Mouse (Mus musculus) limb, embryonic 15.5 days (tissue): ENCODE results near the gene Ccdc34. TPM values are rescaled to one million over a fixed set of nuclear protein-coding genes. Genes with fewer than 3 reads are reported as not detected.

Experiments
- ATAC-seq: fragments of 200-750 bp; cut with Nextera tagmentation; 2 replicates; pipeline ENCODE4 v1.8.0; 2017; ENCODE audit warnings: low read depth, moderate TSS enrichment; ENCODE audit not compliant: insufficient number of reproducible peaks, low FRiP score, low TSS enrichment
- H3K27ac ChIP-seq: fragments of 300-500 bp; sonication (generic); 2 replicates; pipeline ENCODE4 v1.5.1; 2015; ENCODE audit warnings: moderate library complexity, mild to moderate bottlenecking, inconsistent platforms
- H3K27me3 ChIP-seq: fragments of 300-500 bp; sonication (generic); 2 replicates; pipeline ENCODE4 v1.6.1; 2015; ENCODE audit warnings: inconsistent platforms
- H3K36me3 ChIP-seq: fragments of 300-500 bp; sonication (generic); 2 replicates; pipeline ENCODE4 v1.6.1; 2015; ENCODE audit warnings: inconsistent platforms
- H3K4me1 ChIP-seq: fragments of 300-500 bp; sonication (generic); 2 replicates; pipeline ENCODE4 v1.6.1; 2015; ENCODE audit warnings: inconsistent platforms
- H3K4me2 ChIP-seq: fragments of 300-500 bp; sonication (generic); 2 replicates; pipeline ENCODE4 v1.6.1; 2015; ENCODE audit warnings: mild to moderate bottlenecking, inconsistent platforms
- H3K4me3 ChIP-seq: fragments of 300-500 bp; sonication (generic); 2 replicates; pipeline ENCODE4 v1.5.1; 2015; ENCODE audit warnings: mild to moderate bottlenecking, inconsistent platforms
- H3K9ac ChIP-seq: fragments of 300-500 bp; sonication (generic); 2 replicates; pipeline ENCODE4 v1.6.1; 2015; ENCODE audit warnings: inconsistent platforms
- H3K9me3 ChIP-seq: fragments of 300-500 bp; sonication (generic); 2 replicates; pipeline ENCODE4 v1.6.1; 2016; ENCODE audit warnings: inconsistent platforms
- whole genome bisulfite sequencing: fragments of 180-500 bp; shearing (Covaris S2); methylation state at CpG from one replicate; pipeline ENCODE4 v1.1.7; 2015; 5-methylcytosine and 5-hydroxymethylcytosine counted together
- polyA plus RNA-seq: library from polyadenylated mRNA; unstranded; fragments of >200 nt; fragmentation: Nextera tagmentation; extraction: Ambion mirVana; gene quantifications from 2 replicates; pipeline ENCODE4 v1.2.1, GENCODE M21; 2015

The Ccdc34 gene
- polyA plus RNA-seq, 1 experiment from 2014 or later = 38.5 TPM

DNA sequence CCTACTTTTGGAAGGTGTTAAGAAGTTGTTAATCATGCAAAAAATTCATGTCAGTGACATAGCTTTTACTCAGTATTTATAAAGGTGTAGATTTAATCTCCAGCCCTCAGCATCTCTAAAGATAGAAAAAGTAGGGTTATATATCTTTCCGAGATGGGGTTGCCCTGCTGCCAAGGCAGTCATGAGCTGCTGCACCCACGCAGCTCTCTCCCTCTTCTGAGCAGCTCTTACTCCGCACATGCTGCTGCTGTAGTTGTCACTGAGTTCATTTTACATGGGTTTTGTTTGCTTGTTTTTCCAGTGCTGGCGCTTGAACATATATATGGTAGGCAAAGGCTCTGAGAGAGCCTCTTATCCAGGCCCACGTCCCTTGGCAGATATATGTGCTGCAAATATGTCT, 20.7 kb downstream of the Ccdc34 start:
- 68% methylated on average over 5 of the region's 5 CpGs for WGBS
- H3K27ac ChIP-seq = no peak overlapping the region; the same call in 1 of the 2 replicates
- no peak for ATAC-seq

DNA sequence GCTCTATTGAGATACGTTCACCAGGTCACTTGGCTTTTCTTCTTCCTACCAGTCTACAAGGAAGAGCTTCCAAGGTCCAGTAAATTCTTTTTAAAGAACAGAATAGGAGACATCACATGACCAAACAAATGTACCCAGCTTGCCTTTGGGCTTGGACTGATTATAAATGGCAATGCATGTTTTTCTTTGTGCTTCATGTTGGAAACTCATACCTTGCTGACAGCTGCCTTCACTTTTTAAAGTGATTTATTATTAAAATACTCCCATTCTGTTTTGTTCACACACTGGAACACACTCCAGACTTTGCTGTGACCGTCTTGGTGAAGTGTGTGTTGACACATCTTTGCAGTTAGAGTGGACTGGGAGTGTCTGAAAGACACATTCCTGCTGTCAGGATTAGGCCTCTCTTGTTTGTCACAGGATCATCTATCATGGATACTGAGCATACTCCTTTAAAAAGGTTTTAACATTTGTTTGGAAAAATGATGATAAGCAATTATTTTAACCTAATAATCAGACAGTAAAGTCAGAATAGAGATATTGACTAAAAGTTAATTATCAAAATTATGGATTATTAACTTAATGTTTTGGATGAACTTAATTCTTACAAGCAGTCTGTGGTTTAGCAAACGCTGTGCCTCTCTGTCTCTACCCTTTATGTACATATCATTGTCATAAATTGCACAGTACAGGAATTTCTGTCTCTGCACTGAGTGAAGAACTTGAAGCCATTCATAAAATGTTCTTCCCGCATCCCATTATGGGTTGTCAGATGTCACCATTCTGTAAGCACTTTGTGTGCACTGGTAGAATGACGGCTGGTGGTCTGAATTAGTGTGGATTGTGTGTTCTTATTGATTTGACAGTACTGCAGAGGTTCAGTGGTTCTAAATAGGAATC, 25.5 kb downstream of the Ccdc34 start:
- Histone ChIP-seq H3K27ac (no peak overlapping the region), H3K4me1 (peaks cover 5% of the 10 kb centered on the region; the same call in 1 of the 2 replicates), H3K4me2 (no peak overlapping the region), H3K4me3 (no peak overlapping the region), H3K9me3 (no peaks in the 10 kb centered on the region), H3K36me3 (no peaks in the 10 kb centered on the region), H3K9ac (no peak overlapping the region), H3K27me3 (no peaks in the 10 kb centered on the region)
- ATAC-seq = no peak
- 60% methylated on average over 5 of the region's 5 CpGs for WGBS

More for the DNA sequence above, 20.7 kb downstream of the Ccdc34 start:
- no peaks in the 10 kb centered on the region for H3K9me3 ChIP-seq
- peaks cover 10% of the 10 kb centered on the region for H3K4me1 ChIP-seq
- no peaks in the 10 kb centered on the region for H3K27me3 ChIP-seq
- H3K9ac ChIP-seq = no peak overlapping the region
- no peak overlapping the region for H3K4me2 ChIP-seq
- 0 out of 2 replicates have a peak, but pooled peaks cover 5% of the 10 kb centered on the region for H3K36me3 ChIP-seq
- no peak overlapping the region for H3K4me3 ChIP-seq

DNA sequence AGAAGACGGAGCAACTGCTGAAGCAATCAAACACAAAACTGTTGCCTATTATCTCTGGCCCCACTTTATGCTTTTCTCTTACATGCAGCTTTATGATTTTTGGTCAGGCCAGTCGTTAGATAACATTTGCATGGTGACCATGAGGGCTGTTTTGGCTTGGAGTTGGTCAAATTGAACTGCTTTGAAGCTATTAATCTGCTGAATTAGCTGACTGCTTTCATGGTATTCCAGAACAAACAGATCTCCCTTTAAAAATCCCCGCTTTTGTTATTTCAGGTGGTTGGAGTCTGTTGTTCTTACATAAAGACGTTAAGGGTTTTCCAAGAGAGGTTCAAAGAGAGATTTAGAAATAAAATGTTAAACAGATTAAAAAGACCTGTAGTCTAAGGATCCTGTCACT, 40.8 kb downstream of the Ccdc34 start:
- Histone ChIP-seq H3K27ac (0 out of 2 replicates have a peak overlapping the region, but pooled peaks have one; percentile 33), H3K27me3 (no peaks in the 10 kb centered on the region), H3K36me3 (no peaks in the 10 kb centered on the region), H3K4me3 (no peak overlapping the region), H3K9me3 (no peaks in the 10 kb centered on the region), H3K4me2 (no peak overlapping the region), H3K4me1 (no peaks in the 10 kb centered on the region), H3K9ac (no peak overlapping the region)
- no peak for ATAC-seq
- 54% methylated on average over 4 of the region's 4 CpGs for WGBS

DNA sequence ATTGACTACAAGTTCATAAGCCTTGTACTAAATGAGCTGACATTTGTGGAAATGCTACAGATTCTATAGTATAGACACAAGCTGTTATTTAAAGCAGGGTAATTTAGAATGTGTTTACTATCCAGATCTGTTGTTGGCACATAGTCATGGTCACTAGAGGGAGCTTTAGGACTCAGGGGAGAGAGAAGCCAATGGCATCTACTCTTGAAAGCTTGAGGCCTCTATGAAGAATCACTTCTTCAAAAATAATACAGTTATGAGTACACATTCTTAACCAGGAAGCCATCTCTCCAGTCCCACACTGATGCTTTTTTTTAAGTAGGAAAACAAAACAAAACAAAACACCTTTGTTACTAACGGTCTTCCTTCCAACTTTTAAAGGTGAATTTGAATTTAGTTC, 45.5 kb downstream of the Ccdc34 start:
- H3K4me1 ChIP-seq = no peaks in the 10 kb centered on the region
- no peak overlapping the region for H3K9ac ChIP-seq
- no peak overlapping the region for H3K27ac ChIP-seq
- H3K4me3 ChIP-seq = no peak overlapping the region
- no peaks in the 10 kb centered on the region for H3K36me3 ChIP-seq
- H3K27me3 ChIP-seq = no peaks in the 10 kb centered on the region
- no peak overlapping the region for H3K4me2 ChIP-seq
- H3K9me3 ChIP-seq = no peaks in the 10 kb centered on the region
- WGBS = 83% methylated on average over 1 of the region's 1 CpGs
- no peak for ATAC-seq

DNA sequence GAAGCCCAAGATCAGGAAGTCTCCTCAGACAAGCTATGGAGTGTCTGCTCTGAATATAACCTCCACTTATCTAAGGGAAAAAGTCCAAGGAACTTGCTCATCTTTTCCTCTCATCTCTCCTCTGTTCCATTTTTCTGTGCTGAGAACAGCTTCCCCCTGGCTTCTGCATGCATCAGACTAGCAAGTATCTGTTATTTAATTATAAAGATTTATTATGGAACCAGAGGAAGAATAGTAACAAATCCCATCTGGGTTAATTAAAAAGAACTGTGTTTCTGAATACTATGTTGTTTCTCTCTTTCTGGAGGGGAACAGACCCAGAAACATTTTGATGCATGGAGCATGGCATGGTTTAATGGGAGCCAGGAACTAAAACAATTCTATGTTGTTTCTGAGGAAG, 51.3 kb downstream of the Ccdc34 start:
- Histone ChIP-seq H3K4me1 (no peaks in the 10 kb centered on the region), H3K27ac (no peak overlapping the region), H3K27me3 (no peaks in the 10 kb centered on the region), H3K4me3 (no peak overlapping the region), H3K36me3 (no peaks in the 10 kb centered on the region), H3K9me3 (no peaks in the 10 kb centered on the region), H3K4me2 (no peak overlapping the region), H3K9ac (no peak overlapping the region)
- no peak for ATAC-seq

DNA sequence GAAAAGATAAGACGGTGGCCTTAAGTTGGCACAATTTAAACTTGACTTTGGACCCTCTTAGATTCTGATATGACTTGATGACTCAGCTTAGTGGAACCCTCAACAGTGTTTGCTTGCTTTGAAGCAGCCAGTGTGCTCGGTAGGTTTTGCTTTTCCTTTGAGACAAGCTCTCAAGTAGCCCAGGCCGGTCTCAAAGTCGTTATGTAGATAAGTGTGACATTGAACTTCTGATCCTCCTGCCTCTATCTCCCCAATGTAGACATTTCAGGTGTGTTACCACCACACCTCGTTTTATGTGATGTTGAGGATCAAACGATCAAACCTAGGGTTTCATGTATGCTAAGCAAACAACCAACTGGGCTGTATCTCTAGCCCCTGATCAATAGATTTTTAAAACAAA, 55.4 kb downstream of the Ccdc34 start:
- Histone ChIP-seq H3K27ac (no peak overlapping the region), H3K4me3 (no peak overlapping the region), H3K9ac (no peak overlapping the region), H3K36me3 (no peaks in the 10 kb centered on the region), H3K27me3 (no peaks in the 10 kb centered on the region), H3K4me1 (0 out of 2 replicates have a peak, but pooled peaks cover under 1% of the 10 kb centered on the region), H3K9me3 (no peaks in the 10 kb centered on the region), H3K4me2 (no peak overlapping the region)
- WGBS = 83% methylated on average over 6 of the region's 6 CpGs
- no peak for ATAC-seq

DNA sequence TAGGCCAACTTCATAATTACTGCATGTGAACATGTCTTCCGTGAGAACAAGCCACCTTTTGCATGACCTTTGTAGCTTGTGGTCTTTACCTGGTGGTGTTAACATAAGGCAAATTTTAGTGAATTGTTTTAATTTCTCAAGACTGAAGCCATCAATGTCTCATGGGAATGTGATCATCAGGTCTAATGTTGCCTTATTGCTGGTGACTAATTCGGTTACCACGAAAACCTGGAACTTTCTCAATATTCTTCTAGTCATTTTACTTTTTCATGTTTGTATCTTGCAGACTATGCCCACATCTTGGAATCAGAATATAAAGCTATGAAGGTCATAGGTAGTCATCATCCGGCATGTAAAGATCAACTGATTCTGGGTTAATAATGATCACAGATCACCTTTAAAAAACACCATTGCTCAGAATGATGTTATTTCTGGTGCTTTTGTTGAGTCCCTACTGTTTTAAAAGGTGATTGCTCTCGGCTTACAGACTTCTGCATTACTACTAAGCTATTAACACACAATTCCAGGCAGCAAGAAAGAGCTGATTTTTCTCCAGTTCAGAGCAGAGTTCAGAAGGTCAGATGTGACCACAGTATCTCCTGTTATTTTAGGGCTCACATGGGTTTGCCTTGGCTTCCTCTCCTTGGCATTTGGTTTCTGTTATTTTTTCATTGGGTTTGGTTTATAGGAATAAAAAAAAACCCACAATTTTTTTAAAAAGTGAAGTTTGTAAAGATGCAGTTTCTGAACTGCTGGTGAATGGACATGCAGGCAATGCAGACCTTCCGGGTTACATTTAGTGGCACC, 57.2 kb downstream of the Ccdc34 start:
- Histone ChIP-seq H3K9me3 (no peaks in the 10 kb centered on the region), H3K4me3 (no peak overlapping the region), H3K27me3 (no peaks in the 10 kb centered on the region), H3K4me2 (no peak overlapping the region), H3K27ac (no peak overlapping the region), H3K36me3 (no peaks in the 10 kb centered on the region), H3K4me1 (0 out of 2 replicates have a peak, but pooled peaks cover 3% of the 10 kb centered on the region), H3K9ac (no peak overlapping the region)
- WGBS = 66% methylated on average over 6 of the region's 6 CpGs
- ATAC-seq = no peak

DNA sequence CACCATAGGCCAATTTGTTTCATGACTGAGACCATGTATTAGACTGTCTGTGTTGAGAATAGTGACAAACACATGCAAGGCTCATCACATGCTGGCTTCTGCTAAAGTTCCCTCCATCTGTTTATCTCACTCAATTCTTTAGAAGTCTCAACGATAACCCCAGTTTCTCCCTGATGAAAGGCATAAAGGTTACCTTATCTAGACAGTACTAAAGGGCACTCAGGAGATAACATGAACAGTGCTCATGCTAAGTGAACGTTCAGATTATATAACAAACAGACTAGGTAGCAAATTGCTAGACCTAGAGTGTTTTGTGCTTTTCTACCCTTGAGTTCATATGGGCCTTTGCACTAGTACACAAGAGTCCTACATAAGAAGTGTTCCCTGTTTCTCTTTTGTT, 59.6 kb downstream of the Ccdc34 start:
- no peak overlapping the region for H3K4me3 ChIP-seq
- H3K9ac ChIP-seq = no peak overlapping the region
- no peak overlapping the region for H3K4me2 ChIP-seq
- H3K36me3 ChIP-seq = no peaks in the 10 kb centered on the region
- H3K27ac ChIP-seq = no peak overlapping the region
- no peaks in the 10 kb centered on the region for H3K9me3 ChIP-seq
- no peaks in the 10 kb centered on the region for H3K27me3 ChIP-seq
- 67% methylated on average over 2 of the region's 2 CpGs for WGBS
- H3K4me1 ChIP-seq = peaks cover 9% of the 10 kb centered on the region; the same call in 1 of the 2 replicates
- no peak for ATAC-seq

DNA sequence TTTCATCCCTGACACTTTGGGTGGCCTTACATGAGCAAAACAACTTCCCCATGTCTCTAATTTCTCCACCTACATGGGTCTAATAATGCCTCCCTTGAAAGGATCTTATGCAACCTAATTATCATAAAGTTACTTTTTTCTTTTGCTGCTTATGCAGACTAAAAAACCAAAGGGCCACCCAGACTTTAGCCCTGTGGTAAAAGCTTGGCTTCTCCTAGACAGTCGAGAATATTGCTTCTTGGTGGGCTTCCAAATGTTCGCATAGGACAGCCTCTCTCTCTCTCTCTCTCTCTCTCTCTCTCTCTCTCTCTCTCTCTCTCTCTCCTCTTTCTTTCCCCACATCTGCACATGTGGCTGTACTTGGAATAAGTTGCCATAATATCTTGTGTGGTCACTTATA, 60.0 kb downstream of the Ccdc34 start:
- ATAC-seq = peak; percentile 69

DNA sequence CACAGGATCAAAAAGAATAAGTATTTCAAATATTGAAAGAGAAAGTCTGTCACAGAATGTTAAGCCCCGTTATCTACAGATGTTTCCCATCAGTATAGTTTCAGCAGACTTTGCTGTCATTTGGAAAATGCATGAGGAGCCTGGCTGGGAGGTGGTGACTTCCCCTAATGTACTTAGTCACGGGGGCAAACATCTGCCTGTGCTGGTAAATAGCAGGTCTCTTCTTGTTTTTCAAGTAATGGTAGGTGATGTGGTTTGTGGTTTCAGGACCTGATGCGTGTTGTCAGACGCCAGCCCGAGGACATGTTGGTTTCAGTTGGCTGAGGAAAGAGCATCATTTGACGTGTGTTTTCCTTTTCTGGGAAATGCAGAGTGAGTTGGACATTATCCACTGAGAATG, 62.9 kb downstream of the Ccdc34 start:
- Histone ChIP-seq H3K36me3 (no peaks in the 10 kb centered on the region), H3K4me1 (peaks cover 20% of the 10 kb centered on the region; the same call in 1 of the 2 replicates), H3K27ac (no peak overlapping the region), H3K9ac (no peak overlapping the region), H3K9me3 (no peaks in the 10 kb centered on the region), H3K4me2 (no peak overlapping the region), H3K27me3 (no peaks in the 10 kb centered on the region), H3K4me3 (no peak overlapping the region)
- ATAC-seq = no peak
- WGBS = 44% methylated on average over 6 of the region's 6 CpGs

More for the DNA sequence above, 60.0 kb downstream of the Ccdc34 start:
- no peaks in the 10 kb centered on the region for H3K27me3 ChIP-seq
- 19% methylated on average over 2 of the region's 2 CpGs for WGBS
- H3K27ac ChIP-seq = no peak overlapping the region
- H3K4me1 ChIP-seq = peaks cover 9% of the 10 kb centered on the region; the same call in 1 of the 2 replicates
- H3K4me2 ChIP-seq = no peak overlapping the region
- H3K9ac ChIP-seq = no peak overlapping the region
- H3K4me3 ChIP-seq = no peak overlapping the region
- no peaks in the 10 kb centered on the region for H3K36me3 ChIP-seq
- H3K9me3 ChIP-seq = no peaks in the 10 kb centered on the region

DNA sequence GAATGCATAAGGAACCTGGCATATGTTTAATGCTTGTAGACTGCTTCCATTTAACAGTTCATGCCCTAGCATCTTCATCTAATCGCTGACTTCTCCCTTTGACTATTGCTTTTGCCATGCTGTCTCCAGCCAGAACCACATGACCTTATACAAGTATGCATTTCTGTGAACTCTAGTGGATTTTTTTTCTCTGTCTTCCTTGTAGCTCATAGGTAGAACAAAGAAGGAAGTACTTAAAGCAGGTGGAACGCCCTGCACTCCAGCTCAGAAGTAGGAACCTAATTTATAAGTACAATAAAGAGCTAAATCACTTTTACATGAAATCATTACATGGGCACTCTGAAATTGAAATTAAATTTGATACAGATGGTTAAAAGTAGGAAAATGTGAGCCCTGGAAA, 65.4 kb downstream of the Ccdc34 start:
- H3K4me3 ChIP-seq = no peak overlapping the region
- H3K9ac ChIP-seq = no peak overlapping the region
- H3K4me1 ChIP-seq = peaks cover 25% of the 10 kb centered on the region; the same call in 1 of the 2 replicates
- 53% methylated on average over 2 of the region's 2 CpGs for WGBS
- no peak for ATAC-seq
- no peaks in the 10 kb centered on the region for H3K36me3 ChIP-seq
- no peak overlapping the region; the same call in 1 of the 2 replicates for H3K27ac ChIP-seq
- H3K4me2 ChIP-seq = no peak overlapping the region
- H3K27me3 ChIP-seq = no peaks in the 10 kb centered on the region
- H3K9me3 ChIP-seq = no peaks in the 10 kb centered on the region

DNA sequence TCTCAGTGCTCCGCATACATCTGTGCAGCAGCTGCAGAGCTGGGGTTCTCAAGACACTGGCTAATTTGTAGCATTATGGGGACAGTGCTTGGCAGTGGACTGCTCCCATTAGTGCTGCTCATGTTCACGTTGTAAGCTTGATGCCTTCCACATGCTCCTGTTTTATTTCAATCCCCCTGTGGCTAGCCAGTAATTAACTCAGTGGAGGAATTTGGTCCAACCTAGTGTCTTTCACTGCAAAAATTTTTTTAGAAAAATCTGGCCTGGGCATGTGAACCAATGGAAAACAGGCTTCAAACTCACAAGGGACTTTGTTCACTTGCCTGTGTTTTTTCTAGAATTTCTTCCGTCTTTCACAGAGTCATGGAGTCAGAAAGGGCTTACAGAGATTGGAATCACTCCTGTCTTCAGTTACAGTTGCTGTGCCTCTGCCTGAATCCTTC, 68.1 kb downstream of the Ccdc34 start:
- WGBS = 20% methylated on average over 3 of the region's 3 CpGs
- Histone ChIP-seq H3K4me1 (peaks cover 16% of the 10 kb centered on the region; the same call in 1 of the 2 replicates), H3K36me3 (no peaks in the 10 kb centered on the region)

More for the DNA sequence above, 68.1 kb downstream of the Ccdc34 start:
- no peaks in the 10 kb centered on the region for H3K9me3 ChIP-seq
- H3K27me3 ChIP-seq = no peaks in the 10 kb centered on the region
- ATAC-seq = peak; percentile 95
- H3K4me2 ChIP-seq = no peak overlapping the region
- no peak overlapping the region for H3K9ac ChIP-seq
- peak overlapping the region; percentile 78 for H3K27ac ChIP-seq
- H3K4me3 ChIP-seq = no peak overlapping the region
